Mouse (Mus musculus) A20 (cell line): ENCODE results near the gene Mymx.

Experiments used
- DNase-seq: peaks from one replicate; pipeline ENCODE4 v3.0.0-alpha.2; 2011; ENCODE audit warnings: low read depth, low spot score

The Mymx gene

DNA sequence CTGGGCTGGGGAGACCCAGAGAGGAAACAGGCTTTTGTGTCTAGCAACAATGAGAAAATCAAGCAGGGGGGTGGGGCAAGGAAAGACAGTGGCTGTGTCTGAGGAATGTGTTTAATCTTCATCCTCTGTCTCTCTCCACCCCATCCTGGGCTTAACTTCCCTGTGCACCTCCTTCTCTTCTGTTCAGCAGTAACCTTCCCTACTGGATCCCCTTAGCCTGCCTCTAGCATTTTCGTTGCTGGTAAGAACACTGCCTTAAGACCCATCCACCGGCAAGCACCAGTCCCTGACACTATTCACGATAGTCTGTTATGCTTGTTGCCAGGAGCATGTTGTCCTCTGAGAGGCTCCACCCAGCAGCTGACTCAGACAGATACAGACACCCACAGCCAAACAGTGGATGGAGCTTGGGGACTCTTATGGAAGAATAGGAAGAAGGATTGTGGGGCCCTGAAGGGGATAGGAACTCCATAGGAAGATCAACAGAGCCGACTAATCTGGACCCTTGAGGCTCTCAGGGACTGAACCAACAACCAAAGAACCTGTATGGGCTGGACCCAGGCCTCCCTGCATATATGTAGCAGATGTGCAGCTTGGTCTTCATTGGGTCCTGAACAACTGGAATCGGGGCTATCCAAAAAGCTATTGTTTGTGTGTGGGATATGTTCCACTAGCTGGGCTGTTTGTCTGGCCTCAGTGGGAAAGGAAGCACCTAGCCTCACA, 8.4 kb upstream of the Mymx start:
- DNase-seq, result no peak

DNA sequence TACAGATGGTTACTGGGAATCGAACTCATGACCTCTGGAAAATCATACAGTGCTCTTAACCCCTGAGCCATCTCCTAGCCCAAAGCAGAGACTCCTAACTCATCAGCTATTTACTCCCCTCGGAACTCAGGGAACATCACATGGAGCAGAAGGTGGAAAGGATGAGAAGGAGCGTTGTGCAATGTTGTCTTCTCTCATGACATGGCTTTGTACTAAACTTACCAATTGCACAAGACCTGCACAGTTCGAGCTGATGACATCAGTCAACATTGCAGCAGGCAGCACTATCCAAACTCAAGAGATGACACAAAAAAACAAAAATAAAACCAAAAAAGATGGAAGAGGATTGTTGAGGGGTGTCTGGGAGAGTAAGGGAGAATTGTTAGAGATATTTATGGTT, 6.5 kb upstream of the Mymx start:
- no peak for DNase-seq

DNA sequence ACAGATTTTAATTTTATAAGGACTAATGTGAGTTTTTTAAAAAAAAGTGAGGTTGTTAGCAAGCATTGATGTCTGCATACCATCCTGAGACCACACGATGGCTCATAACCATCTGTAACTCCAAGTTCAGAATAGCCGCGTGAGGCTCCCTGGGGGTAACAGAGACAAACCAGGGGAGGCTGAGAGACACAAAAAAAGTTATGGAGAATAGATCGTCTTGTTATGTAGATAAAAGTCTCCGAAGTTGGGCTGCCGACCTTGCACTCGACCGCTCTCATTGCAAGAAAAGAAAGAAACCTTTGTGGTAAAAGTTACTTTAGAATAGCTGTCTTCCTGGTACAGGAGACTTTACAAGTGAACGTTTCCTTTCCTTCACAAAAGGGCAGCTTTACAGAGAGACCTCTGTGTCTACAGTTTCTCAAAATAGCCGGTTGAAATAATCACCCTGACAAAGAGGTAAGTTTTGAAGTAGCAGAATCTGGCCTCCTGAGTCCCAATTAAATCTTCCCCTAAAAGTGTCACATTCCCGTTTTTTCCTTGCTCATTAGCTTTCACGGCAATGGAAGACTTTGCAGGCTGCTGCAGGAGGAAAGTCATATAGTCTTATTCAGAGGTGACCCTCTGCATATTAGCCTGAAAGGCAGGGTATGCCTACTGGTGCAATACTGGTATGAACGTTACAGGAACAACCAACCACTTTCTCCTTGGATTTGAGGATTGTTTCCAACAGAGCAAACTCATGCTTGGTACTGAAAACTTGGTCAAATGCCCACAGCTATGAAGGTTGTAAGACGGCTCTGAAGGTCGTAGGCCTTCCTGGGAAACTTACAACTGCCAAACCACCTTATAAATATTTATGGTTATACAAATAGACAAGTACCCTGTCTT, 5.3 kb upstream of the Mymx start:
- DNase-seq, result no peak

DNA sequence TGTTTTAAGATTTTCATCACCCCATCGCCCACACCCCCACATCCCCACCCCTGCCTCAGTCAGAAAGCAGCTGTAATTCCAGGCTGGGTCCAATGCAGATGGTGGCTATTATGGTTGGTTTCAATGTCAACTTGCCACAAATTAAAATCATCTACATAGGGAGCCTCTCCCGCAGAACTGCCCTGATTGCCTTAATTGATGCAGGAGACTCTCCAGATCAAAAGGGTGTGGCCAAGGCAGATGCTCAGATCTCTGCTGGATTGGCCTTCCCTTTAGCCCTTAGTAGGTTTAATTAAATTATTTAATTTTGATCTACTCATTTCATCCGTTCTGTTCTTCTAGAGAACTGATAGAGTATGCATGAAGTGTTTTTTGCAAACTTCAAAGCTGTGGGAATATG, 1.1 kb upstream of the Mymx start:
- DNase-seq, result no peak

DNA sequence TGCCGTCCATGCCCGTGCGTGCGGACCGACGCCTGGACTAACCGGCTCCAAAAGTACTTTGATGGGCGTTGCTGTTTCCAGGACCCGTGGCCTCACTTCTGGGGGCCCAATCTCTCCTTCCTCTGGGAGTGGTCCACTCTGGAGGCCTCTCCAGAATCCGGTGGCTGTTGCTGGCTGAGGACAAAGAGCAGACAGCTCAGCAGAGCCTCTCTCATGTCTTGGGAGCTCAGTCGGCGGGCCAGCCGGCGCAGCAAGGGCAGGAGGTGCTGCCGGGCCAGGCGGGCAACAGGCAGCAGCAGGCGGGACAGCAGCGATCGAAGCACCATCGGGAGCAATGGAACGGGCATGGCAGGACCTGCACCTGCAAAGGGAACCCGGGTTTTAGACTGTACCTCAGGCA, 577 bp downstream of the Mymx start:
- DNase-seq, result no peak

DNA sequence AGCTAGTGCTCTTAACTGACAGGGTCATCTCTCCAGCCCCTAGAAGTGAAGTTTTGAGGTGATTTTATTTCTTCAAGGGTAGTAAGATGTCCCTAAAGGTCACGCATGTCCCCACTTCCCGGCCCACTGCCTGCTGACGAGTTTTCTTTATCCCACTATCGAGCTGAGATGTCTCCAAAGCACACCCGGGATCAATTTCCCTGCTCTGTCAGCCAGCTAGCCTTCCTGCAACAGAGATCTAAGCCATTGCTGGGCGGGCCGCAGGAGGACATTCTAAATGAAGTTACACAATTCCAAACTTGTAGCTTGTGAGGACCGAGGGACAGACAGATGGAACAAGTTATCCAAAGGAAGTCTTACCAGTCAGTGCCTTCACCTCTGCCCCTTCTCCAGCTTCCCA, 1.6 kb downstream of the Mymx start:
- DNase-seq, result no peak

DNA sequence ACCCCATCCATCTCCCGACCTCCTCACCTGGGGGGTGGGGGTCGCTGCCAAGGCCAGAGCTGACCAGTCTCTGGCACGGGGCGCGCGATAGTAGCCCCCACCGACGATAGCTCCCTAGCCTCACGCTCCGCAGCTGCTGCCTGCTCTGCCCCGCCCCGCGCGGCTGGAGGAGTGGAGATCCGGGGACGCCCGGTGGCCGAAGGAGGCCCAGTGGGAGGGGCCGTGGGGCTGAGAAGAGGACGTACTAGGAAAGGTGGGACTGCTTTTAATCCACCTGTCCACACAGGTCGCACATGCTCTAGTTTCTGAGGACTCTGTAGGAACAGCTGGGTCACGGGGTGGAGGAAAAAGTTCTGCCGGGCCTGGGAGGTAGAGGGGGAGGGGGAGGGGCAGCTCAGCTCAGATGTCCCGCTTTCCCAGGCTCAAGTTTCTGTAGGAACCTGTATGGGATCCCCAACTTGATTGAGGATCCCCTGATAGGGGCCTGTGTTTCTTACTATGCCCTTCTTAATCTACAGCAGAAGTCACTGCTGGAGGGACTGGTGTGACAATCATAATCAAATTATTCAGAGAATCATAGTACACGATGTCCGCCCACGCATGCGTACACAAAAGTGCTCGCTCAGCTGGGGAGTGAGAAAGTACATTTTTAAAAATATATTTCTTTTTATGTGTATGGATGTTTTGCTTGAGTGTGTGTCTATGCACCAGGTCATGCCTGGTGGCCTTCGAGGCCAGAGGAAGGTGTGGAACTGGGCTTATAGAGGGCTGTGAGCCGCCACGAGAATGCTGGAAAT, 2.3 kb downstream of the Mymx start, which contains the start of gene Slc29a1:
Slc29a1 (minus strand) TSS at position 161 of the 797 bp plus-strand sequence.
- DNase-seq, result no peak

DNA sequence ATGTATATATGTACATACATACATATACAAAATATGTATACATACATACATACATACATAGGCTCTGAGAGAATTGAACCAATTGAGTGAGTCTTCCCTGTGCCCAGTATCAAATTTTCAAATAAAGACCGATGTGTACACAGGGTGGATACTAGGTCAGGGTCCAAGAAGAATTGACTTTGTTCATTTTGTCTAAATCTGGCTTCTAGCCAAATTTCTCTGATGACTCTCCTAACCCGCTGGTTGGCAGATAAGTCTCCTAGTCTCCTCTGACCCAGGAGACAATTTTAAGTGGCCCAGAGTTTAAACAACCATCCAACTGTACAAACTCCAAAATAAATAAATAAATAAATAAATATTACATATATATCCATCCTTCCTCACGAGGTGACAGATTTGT, 3.0 kb downstream of the Mymx start:
- no peak for DNase-seq

DNA sequence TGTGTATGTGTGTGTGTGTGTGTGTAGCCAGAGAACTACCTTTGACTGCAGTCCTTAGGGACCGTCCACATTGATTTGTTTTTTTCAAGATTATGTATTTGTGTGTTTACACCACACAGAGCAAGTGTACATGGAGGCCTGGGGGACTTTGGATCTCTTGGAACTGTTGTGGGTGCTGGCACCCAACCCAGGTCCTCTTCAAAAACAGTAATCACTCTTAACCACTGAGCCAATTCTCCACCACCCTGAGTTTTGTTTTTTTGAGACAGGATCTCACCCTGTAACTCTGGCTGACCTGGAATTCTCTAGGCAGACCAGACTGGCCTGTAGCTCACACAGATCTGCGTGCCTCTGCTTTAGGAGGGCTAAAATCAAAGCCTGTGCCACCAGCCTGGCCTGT, 3.5 kb downstream of the Mymx start:
- DNase-seq, result no peak

DNA sequence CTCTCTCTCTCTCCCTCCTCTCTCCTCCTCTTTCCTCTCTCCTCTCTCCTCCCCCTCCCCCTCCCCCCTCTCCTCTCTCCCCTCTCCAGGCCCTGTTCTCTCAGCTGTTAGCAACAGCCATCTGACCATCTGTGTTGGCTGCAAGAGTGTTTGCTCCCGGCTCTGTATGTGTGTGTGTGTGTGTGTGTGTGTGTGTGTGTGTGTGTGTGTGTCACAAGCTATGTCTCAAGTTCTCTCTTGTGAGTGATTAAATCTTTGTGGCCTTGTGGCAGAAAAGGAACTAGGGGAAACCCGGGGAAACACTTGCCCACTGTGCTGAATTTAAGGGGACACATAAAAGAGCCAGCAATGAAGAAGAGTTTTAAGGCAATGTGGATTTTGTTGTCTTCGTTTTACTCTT, 4.1 kb downstream of the Mymx start:
- DNase-seq, result peak; percentile 36

DNA sequence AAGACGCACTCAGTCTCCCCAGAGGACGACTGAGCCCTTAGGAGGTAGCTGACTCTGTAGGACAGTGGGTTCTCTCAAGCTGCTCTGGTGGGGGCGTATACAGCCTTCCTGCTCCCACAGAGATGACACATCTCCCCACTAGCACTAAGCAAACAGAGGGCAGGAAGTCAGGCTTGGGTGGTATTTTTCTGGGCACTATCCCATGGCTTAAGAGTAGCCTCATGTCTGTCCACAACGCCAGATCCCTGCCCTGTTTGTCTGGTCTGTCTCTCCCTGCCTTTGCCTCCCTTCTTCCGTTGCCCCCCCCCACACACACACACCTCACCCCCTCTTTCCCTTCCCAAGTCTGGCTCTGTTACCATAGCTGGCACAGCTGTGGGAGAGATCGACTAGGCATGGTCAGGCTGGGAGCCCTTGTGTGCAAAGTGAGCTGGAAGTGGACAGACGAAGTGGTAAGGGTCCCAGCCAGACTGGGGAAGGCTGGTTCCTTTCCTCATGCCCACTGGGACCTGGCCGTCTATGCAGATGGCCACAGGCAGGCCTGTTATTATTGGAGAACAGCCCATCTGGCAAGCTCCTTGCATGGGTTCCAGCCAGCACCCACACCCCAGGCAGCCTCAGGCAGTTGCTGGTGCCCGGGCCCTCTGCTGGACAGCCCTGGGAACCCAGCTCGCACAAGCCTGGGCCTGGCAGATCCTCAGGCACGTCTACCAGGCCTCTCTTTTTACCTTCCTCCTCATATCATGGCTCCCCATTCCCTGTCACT, 5.1 kb downstream of the Mymx start:
- DNase-seq, result peak; percentile 65

DNA sequence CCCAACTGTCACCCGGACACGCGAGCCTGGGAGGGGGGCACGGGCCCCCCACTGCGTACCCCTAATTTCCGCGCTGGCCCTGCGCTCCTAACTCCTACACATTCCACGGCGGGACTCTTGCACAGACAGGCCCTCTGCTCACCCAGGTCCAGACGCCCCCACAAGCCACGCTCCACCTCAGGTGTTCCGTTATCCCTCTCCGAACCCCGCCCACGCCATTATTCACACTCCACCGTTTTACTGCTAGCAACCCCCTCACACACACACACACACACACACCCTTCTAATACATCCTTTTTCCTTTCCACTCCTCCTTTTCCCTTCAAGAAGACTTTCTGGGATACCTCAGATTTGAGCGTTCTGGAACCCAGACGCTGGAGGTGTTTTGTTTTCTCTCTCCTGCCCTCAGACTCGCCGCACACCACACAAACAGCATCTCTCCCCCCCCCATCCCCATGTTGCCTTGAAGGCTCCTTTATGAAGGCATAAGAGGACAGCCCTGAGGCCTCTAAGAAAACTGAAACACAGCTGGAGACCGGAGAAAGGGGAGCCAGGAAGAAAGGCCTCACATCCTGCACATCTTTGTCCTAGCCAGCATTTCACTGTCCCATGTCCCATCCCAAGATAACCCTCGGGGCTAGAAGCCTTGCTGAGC, 6.0 kb downstream of the Mymx start:
- no peak for DNase-seq

DNA sequence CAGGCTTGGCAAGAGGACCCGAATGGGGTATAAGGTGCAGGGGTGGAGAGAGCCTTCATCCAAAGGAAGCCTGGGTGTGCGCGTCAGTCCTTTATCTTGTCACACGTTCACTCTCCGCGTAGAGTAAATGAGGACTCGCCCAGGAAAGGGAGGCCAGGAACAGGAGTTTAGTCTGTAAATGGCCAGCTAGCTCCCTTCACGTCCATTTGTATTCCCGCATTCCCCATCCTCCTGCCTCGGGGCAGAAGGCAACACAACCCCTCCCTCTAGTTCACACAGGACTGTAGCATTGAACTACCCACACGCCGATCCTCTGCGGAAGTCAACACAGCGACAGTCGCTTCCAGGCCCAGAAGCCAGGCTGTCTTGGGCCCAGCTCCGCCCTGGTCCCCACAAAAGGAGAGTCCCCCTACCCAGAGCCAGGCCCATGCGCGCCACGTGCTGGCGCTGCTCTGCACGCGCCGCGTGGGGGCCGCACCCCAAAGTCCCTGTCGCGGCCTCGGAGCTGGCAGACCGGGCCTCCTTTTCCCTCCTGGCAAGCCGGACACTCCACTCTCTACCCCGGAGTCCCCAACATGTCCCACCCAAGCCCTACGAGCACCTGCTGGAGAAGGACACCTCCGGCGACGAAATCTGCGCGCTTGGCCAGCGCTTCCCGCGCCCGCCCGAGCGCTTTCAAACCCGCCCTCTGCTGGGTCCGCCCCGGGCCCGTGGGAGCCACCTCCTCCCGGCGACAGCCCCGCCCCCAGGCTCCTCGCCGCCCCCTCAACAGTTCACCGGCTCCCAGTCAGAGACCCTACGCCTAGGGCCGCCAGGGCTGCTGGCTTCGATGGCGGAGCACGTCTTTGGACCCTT, 6.8 kb downstream of the Mymx start:
- DNase-seq, result peak; percentile 81

DNA sequence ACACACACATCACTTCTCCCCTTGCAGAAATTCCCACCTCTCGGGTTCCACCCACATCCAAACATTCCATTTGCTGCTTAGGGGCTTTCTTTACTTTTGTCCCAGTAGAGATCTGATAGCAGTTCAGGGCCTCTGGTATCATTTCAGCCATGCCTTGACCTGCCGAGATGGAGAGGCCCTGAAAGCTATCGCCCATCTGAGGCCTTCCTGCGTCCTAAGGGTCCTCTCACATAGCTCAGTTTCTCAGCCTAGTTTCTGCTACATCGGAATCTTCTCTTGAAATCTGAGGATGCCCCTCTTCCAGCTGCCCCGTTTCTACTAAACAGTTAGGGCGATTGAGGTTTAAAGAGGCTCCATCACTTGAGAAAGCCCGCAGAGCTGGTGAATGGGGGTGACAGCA, 7.7 kb downstream of the Mymx start:
- DNase-seq, result peak; percentile 47

DNA sequence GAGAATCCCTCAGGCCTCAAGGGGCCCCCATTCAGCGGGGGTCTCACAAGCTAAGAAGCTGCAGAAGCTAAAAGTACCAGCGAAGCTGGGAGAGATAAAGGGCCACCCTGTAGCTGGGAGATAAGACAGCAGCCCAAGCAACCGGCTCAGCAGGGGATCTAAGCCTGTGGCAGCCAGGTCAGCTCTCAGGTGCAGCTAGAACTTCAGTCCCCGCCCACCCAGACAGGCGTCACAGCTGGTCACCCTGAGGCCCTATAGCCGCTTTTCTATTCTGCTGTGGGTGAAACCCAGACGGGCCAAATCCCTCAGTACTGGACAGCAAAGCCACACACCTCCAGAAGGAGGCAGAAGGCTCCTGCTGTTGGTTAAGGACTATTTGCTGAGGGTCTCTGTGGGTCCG, 8.4 kb downstream of the Mymx start:
- peak; percentile 86 for DNase-seq

DNA sequence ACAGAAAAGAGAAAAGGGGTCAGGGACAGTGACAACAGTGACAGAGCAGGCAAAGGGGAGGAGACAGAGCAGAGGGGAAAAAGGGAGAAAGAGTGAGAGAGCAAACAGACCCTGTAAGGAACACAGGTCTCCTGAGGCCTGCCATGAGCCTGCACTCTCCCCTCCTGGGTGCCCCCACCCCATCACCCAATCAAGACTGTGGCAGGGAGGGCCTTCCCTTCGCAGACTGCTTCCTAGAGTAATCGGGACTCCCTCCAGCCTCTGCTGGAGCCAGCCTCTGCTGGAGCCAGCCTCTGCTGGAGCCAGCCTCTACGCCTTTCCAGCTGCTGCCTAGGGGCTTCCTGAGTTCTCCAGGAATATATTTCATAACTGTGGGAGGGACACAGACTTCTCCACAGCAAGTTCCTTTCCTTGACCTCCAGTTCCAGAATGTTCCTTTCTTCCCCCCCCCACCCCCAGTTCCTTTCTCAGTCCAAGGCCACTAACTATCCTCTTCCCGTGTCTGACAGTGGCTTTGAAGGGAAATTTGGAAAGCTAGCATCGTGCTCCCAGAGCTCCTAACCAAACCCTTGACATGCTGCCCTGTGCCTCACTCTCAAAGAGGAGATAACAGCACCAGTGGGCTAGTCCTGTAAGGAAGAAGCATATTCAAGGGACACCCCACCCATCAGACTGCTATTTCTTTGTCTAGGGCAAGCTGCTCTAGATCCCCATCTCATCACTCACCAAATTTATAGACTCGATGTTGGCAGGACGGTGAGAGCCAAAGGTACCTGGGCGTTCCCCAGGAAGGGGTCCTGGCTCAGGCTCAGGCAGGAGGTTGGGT, 9.1 kb downstream of the Mymx start:
- DNase-seq, result no peak

DNA sequence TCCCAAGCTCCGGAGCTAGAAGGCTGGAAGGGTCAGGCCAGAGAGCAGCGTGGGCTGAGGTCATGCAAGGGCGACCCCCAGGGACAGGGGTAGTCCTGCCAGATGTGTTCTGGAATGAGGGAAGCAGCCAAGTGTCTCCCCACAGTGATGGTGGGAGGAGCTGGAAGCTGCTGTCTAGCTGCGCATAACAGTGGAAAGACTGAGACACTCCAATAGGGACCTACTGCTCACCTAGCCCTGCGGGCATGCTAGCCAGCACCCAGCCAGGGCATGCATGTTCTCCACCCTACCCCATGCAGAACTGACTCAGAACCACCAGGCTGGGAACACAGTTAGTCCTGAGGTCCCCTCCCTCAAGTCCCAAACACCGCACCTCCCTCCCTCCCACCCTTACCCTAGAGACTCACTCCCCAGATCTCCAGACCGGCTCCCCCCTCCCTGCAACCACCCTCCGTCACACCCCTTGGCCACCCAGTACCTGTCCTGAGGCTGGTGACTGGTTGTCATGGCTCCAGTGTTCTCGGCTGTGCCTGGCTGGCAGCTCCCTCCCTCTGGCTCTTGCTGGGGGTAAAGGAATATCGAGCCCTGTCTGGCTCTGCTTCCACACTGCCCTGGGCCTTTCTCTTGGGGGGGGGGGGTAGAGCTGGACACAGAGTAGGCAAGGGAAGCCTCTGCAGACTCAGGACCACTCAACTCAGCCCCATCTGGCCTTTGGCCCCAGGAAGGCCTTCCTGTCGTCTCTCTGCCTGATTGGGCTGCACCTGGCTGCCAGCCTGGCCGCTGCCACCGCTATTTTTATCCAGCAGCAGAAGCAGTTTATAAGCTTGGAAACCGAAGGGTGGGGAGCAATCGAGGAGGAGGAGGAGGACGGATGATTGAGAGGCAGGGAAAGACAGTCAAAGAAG, 9.9 kb downstream of the Mymx start:
- peak; percentile 70 for DNase-seq

DNA sequence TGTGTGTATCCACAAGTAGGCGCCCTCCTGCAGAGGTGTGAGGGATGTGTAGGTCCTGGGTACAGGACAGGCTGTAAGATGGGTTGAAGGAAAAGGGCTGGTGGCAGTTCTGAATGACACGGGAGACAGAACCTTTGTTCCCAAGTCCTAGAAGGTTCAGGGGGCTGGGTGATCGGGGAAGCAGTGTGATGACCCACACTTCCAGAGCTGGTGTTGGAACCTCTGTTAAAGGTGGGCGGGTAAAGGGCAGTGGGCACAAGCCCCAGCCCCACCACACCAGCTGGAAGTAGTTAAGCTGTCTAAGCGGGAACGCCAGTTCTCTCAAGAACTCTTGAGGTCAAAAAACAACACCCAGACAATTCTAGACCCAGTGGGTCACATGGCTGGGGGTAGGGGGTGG, 11.5 kb downstream of the Mymx start:
- no peak for DNase-seq
